Mouse (Mus musculus) forebrain, embryonic 12.5 days (tissue): ENCODE measurements around the gene Map3k20. TPM values are rescaled to one million over a fixed set of nuclear protein-coding genes. Genes with fewer than 3 reads are reported as not detected.

ENCODE experiments used
- ATAC-seq: fragments of 200-750 bp; cut with Nextera tagmentation; 2 replicates; pipeline ENCODE4 v1.8.0; 2017; ENCODE audit warnings: moderate TSS enrichment; ENCODE audit not compliant: low FRiP score
- H3K27ac ChIP-seq: fragments of 300-500 bp; sonication (generic); 2 replicates; pipeline ENCODE4 v1.5.1; 2016; ENCODE audit warnings: mild to moderate bottlenecking
- H3K27me3 ChIP-seq: fragments of 300-500 bp; sonication (generic); 2 replicates; pipeline ENCODE4 v1.6.1; 2016; ENCODE audit warnings: mild to moderate bottlenecking
- H3K36me3 ChIP-seq: fragments of 300-500 bp; sonication (generic); replicated peaks from 2 replicates; pipeline ENCODE4 v1.6.1; 2016; ENCODE audit warnings: mild to moderate bottlenecking
- H3K4me1 ChIP-seq: fragments of 300-500 bp; sonication (generic); 2 replicates; pipeline ENCODE4 v1.6.1; 2016
- H3K4me2 ChIP-seq: fragments of 300-500 bp; sonication (generic); 2 replicates; pipeline ENCODE4 v1.6.1; 2016; ENCODE audit warnings: mild to moderate bottlenecking, moderate library complexity
- H3K4me3 ChIP-seq: fragments of 300-500 bp; sonication (generic); replicated peaks from 2 replicates; pipeline ENCODE4 v1.5.1; 2016; ENCODE audit warnings: mild to moderate bottlenecking
- H3K9ac ChIP-seq: fragments of 300-500 bp; sonication (generic); 2 replicates; pipeline ENCODE4 v1.6.1; 2016; ENCODE audit warnings: mild to moderate bottlenecking
- H3K9me3 ChIP-seq: fragments of 300-500 bp; sonication (generic); 2 replicates; pipeline ENCODE4 v1.6.1; 2016
- WGBS: fragments of 180-500 bp; shearing (Covaris S2); methylation state at CpG from one replicate; pipeline ENCODE4 v1.1.7; 2016; 5-methylcytosine and 5-hydroxymethylcytosine counted together
- polyA plus RNA-seq: library from polyadenylated mRNA; unstranded; fragments of >200 nt; fragmentation: Nextera tagmentation; extraction: Ambion mirVana; gene quantifications from 2 replicates; pipeline ENCODE4 v1.2.1, GENCODE M21; 2016

Gene Map3k20
- polyA plus RNA-seq, 1 experiment from 2014 or later = 7.0 TPM

DNA sequence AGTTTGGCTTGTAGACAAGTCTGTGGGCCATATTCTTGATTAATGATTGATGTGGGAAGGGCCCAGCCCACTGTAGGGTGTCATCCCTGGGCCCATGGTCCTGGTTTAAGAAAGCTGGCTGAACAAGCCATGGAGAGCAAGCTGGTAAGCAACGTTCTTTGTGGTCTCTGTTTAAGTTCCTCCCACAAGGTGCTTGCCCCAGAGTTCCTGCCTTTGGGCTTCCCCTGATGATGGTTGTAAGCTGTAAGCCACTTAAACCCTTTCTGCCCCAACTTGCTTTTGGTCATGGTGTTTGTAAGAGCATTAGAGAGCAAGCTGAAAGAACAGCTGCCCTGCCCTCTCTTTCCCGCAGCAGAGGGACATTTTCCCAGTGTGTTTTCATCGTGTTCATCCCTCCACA, 43.0 kb downstream of the Map3k20 start:
- ATAC-seq = no peak
- Histone ChIP-seq H3K27ac (no peak overlapping the region), H3K4me1 (peaks cover 12% of the 10 kb centered on the region), H3K4me2 (no peak overlapping the region), H3K27me3 (no peaks in the 10 kb centered on the region), H3K4me3 (no peak overlapping the region), H3K9ac (no peak overlapping the region), H3K9me3 (no peaks in the 10 kb centered on the region), H3K36me3 (no peaks in the 10 kb centered on the region)
- 67% methylated on average over 3 of the region's 3 CpGs for WGBS

- H3K36me3 ChIP-seq = no peaks in the 10 kb centered on the region
- no peak overlapping the region for H3K4me3 ChIP-seq
- H3K27ac ChIP-seq = no peak overlapping the region
- no peak overlapping the region for H3K4me2 ChIP-seq
- H3K27me3 ChIP-seq = no peaks in the 10 kb centered on the region
- H3K4me1 ChIP-seq = peaks cover 7% of the 10 kb centered on the region
- no peak for ATAC-seq
- no peak overlapping the region for H3K9ac ChIP-seq
- 85% methylated on average over 12 of the region's 12 CpGs for WGBS
- H3K9me3 ChIP-seq = no peaks in the 10 kb centered on the region
Observed at GRCm38 (mm10) chr2:72330955-72331481, 45.6 kb downstream of the Map3k20 start.

- Histone ChIP-seq H3K4me3 (no peak overlapping the region), H3K27me3 (no peaks in the 10 kb centered on the region), H3K27ac (no peak overlapping the region), H3K9ac (no peak overlapping the region), H3K4me1 (no peaks in the 10 kb centered on the region), H3K4me2 (no peak overlapping the region), H3K9me3 (no peaks in the 10 kb centered on the region), H3K36me3 (no peaks in the 10 kb centered on the region)
- WGBS = 51% methylated on average over 4 of the region's 4 CpGs
- no peak for ATAC-seq
Observed at GRCm38 (mm10) chr2:72332067-72332466, 46.6 kb downstream of the Map3k20 start.

DNA sequence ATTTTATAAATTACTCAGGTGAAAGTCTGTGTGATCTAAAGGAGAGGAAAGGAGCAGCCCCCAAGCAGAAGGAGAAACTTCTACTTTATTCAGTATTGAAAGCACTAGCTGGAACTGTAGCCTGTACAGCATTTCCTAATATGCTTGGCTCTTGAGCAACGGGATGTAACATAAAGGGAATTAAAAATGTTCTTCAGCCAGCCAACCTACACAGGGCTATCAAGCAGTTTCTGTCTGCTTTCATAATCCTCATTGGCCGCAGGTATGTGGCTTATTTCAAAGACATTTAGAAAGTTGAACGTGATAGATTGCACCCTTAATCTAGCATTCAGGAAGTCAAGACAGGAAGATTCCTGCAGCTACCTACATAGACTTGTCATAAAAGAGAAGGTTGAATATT, 47.8 kb downstream of the Map3k20 start:
- H3K27me3 ChIP-seq = no peaks in the 10 kb centered on the region
- H3K9me3 ChIP-seq = no peaks in the 10 kb centered on the region
- no peak overlapping the region for H3K9ac ChIP-seq
- no peak for ATAC-seq
- H3K4me2 ChIP-seq = no peak overlapping the region
- no peaks in the 10 kb centered on the region for H3K4me1 ChIP-seq
- no peak overlapping the region for H3K4me3 ChIP-seq
- 92% methylated on average over 3 of the region's 3 CpGs for WGBS
- H3K27ac ChIP-seq = no peak overlapping the region
- H3K36me3 ChIP-seq = no peaks in the 10 kb centered on the region

GRCm38 (mm10) chr2:72336840-72337239, 51.4 kb downstream of the Map3k20 start:
- no peak overlapping the region for H3K9ac ChIP-seq
- no peak overlapping the region for H3K4me3 ChIP-seq
- 92% methylated on average over 3 of the region's 3 CpGs for WGBS
- H3K4me2 ChIP-seq = no peak overlapping the region
- H3K36me3 ChIP-seq = no peaks in the 10 kb centered on the region
- H3K27me3 ChIP-seq = no peaks in the 10 kb centered on the region
- no peak overlapping the region for H3K27ac ChIP-seq
- no peaks in the 10 kb centered on the region for H3K4me1 ChIP-seq
- no peak for ATAC-seq
- H3K9me3 ChIP-seq = no peaks in the 10 kb centered on the region

- H3K27ac ChIP-seq = no peak overlapping the region
Observed at GRCm38 (mm10) chr2:72345281-72345680, 59.8 kb downstream of the Map3k20 start.

GRCm38 (mm10) chr2:72351329-72351728, 65.9 kb downstream of the Map3k20 start:
- WGBS = 81% methylated on average over 5 of the region's 5 CpGs
- ATAC-seq = no peak

More at GRCm38 (mm10) chr2:72345281-72345680, 59.8 kb downstream of the Map3k20 start:
- ATAC-seq = no peak
- no peaks in the 10 kb centered on the region for H3K9me3 ChIP-seq
- no peaks in the 10 kb centered on the region for H3K27me3 ChIP-seq
- H3K4me2 ChIP-seq = no peak overlapping the region
- H3K36me3 ChIP-seq = no peaks in the 10 kb centered on the region
- no peak overlapping the region for H3K4me3 ChIP-seq
- no peak overlapping the region for H3K9ac ChIP-seq
- no peaks in the 10 kb centered on the region for H3K4me1 ChIP-seq
- 82% methylated on average over 3 of the region's 3 CpGs for WGBS

GRCm38 (mm10) chr2:72351776-72352175, 66.3 kb downstream of the Map3k20 start:
- no peak overlapping the region for H3K9ac ChIP-seq
- no peak overlapping the region for H3K4me2 ChIP-seq
- no peak for ATAC-seq
- H3K4me3 ChIP-seq = no peak overlapping the region
- no peaks in the 10 kb centered on the region for H3K4me1 ChIP-seq
- H3K36me3 ChIP-seq = no peaks in the 10 kb centered on the region
- H3K9me3 ChIP-seq = no peaks in the 10 kb centered on the region
- H3K27me3 ChIP-seq = no peaks in the 10 kb centered on the region
- WGBS = 93% methylated on average over 8 of the region's 8 CpGs
- no peak overlapping the region for H3K27ac ChIP-seq

More at GRCm38 (mm10) chr2:72351329-72351728, 65.9 kb downstream of the Map3k20 start:
- Histone ChIP-seq H3K36me3 (no peaks in the 10 kb centered on the region), H3K4me1 (no peaks in the 10 kb centered on the region), H3K9ac (no peak overlapping the region), H3K27ac (no peak overlapping the region), H3K9me3 (no peaks in the 10 kb centered on the region), H3K4me3 (no peak overlapping the region), H3K27me3 (no peaks in the 10 kb centered on the region), H3K4me2 (no peak overlapping the region)

GRCm38 (mm10) chr2:72352756-72353155, 67.3 kb downstream of the Map3k20 start:
- H3K4me2 ChIP-seq = no peak overlapping the region
- no peak for ATAC-seq
- no peak overlapping the region for H3K4me3 ChIP-seq
- H3K9ac ChIP-seq = no peak overlapping the region
- H3K9me3 ChIP-seq = no peaks in the 10 kb centered on the region
- H3K27ac ChIP-seq = no peak overlapping the region
- no peaks in the 10 kb centered on the region for H3K27me3 ChIP-seq
- no peaks in the 10 kb centered on the region for H3K4me1 ChIP-seq
- no peaks in the 10 kb centered on the region for H3K36me3 ChIP-seq

DNA sequence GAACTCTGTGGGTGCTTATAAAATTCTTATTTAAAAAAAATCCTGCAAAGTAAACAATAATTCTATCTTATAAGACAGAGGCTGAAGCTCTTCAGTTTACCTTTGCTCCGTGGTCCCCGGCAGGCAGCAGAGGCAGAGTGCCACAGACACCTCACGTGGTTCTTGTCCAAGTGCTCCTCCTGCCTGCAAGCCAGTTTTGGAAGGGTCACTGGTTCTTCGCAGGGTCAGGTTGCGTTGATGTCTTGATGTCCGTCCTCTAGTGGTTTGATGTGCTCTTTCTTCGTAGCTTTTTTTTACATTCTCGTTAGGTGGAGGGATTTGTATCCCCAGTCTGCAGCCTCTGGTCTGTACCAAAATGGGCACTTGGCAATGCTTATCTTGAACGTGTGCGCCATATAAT, 71.0 kb downstream of the Map3k20 start:
- 83% methylated on average over 10 of the region's 10 CpGs for WGBS
- H3K27me3 ChIP-seq = no peaks in the 10 kb centered on the region
- H3K36me3 ChIP-seq = no peaks in the 10 kb centered on the region
- peaks cover 8% of the 10 kb centered on the region for H3K4me1 ChIP-seq
- no peak for ATAC-seq
- H3K4me2 ChIP-seq = no peak overlapping the region
- no peak overlapping the region for H3K27ac ChIP-seq
- H3K4me3 ChIP-seq = no peak overlapping the region
- no peaks in the 10 kb centered on the region for H3K9me3 ChIP-seq
- no peak overlapping the region for H3K9ac ChIP-seq

DNA sequence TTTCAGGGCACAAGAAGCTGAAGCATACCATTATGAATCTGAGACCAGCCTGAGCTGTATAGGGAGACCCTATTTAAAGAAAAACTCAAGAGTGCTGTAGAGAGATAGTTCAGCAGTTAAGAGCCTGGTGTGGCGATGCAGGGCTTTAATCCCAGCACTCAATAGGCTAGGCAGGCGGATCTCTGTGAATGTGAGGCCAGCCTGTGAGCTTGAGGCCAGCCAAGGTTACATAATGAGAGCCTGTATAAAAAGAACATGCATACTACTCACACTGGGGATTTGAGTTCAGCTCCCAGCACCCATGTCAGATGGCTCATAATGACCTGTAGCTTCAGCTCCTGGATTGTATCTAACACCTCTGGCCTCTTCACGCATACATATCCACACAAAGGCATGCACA, 76.1 kb downstream of the Map3k20 start:
- no peak overlapping the region for H3K4me2 ChIP-seq
- no peak overlapping the region for H3K9ac ChIP-seq
- no peak for ATAC-seq
- no peaks in the 10 kb centered on the region for H3K9me3 ChIP-seq
- no peaks in the 10 kb centered on the region for H3K36me3 ChIP-seq
- no peak overlapping the region for H3K4me3 ChIP-seq
- peaks cover 11% of the 10 kb centered on the region for H3K4me1 ChIP-seq
- no peak overlapping the region for H3K27ac ChIP-seq
- 38% methylated on average over 3 of the region's 3 CpGs for WGBS
- H3K27me3 ChIP-seq = no peaks in the 10 kb centered on the region

DNA sequence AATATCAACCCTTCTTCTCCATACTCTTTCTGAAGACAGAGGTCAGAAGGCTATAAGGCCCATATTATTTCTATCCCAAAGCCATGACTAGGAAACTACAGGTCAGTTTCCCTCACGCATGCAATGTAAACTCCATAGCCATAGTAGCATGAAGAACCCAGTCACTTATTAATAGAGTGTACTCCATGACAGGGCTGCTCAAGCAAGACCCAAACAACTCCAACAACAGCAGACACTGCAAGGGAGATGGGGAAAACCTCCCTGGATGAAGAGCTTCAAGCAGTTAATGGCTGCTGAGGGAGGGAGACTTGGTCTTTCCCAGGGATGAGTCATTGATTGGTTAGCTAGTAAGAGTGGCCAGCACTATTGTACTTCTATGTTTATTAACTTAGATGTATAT, 78.0 kb downstream of the Map3k20 start:
- Histone ChIP-seq H3K9me3 (no peaks in the 10 kb centered on the region), H3K36me3 (no peaks in the 10 kb centered on the region), H3K9ac (no peak overlapping the region), H3K27me3 (no peaks in the 10 kb centered on the region), H3K27ac (no peak overlapping the region), H3K4me1 (peaks cover 11% of the 10 kb centered on the region), H3K4me2 (no peak overlapping the region), H3K4me3 (no peak overlapping the region)
- ATAC-seq = no peak
- 95% methylated on average over 1 of the region's 1 CpGs for WGBS

- Histone ChIP-seq H3K4me1 (peaks cover 4% of the 10 kb centered on the region; the same call in 1 of the 2 replicates), H3K4me3 (no peak overlapping the region), H3K4me2 (no peak overlapping the region), H3K9ac (no peak overlapping the region), H3K36me3 (no peaks in the 10 kb centered on the region), H3K27me3 (no peaks in the 10 kb centered on the region), H3K27ac (no peak overlapping the region), H3K9me3 (no peaks in the 10 kb centered on the region)
- no peak for ATAC-seq
- 76% methylated on average over 7 of the region's 7 CpGs for WGBS
Observed at GRCm38 (mm10) chr2:72365930-72366329, 80.5 kb downstream of the Map3k20 start.
